Mouse (Mus musculus) MEL (cell line): ENCODE data around the gene Ubap2l. TPM values are rescaled to one million over a fixed set of nuclear protein-coding genes. Genes with fewer than 3 reads are reported as not detected.

ENCODE experiments used
- DNase-seq: peaks from one replicate; pipeline ENCODE4 v3.0.0; 2011; ENCODE audit warnings: low read depth, low spot score
- H3K27ac ChIP-seq: 2 replicates; pipeline ENCODE4 v1.5.1; 2012; ENCODE audit warnings: low read depth, mild to moderate bottlenecking, control low read depth, low read length, moderate library complexity; ENCODE audit not compliant: control insufficient read depth
- H3K27me3 ChIP-seq, 2 experiments: fragments of 150-350 bp in 1 of 2; sonication (generic) in 1 of 2; 2 replicates each; pipeline ENCODE4 v1.6.1; 2012; ENCODE audit warnings: low read length in 2 of 2, mild to moderate bottlenecking in 2 of 2, improper control_type of control experiment in 1 of 2, moderate library complexity in 1 of 2; ENCODE audit not compliant: insufficient read depth in 2 of 2, control insufficient read depth in 1 of 2
- H3K36me3 ChIP-seq, 2 experiments: 2 replicates each; pipeline ENCODE4 v1.6.1; 2012 to 2014; ENCODE audit warnings: low read length in 2 of 2, improper control_type of control experiment in 1 of 2, inconsistent platforms in 1 of 2, mild to moderate bottlenecking in 1 of 2; ENCODE audit not compliant: insufficient read depth in 2 of 2, control insufficient read depth in 1 of 2
- H3K4me1 ChIP-seq, 2 experiments: fragments of 150-350 bp in 1 of 2; sonication (generic) in 1 of 2; 2 replicates each; pipeline ENCODE4 v1.6.1; 2012; ENCODE audit warnings: low read length in 2 of 2, improper control_type of control experiment in 1 of 2, mild to moderate bottlenecking in 1 of 2; ENCODE audit not compliant: insufficient read depth in 2 of 2, control insufficient read depth in 1 of 2
- H3K4me3 ChIP-seq, 2 experiments: fragments of 150-350 bp in 1 of 2; sonication (generic) in 1 of 2; 2 replicates each; pipeline ENCODE4 v1.5.1; 2012; ENCODE audit warnings: low read depth in 2 of 2, low read length in 2 of 2, mild to moderate bottlenecking in 2 of 2, moderate library complexity in 2 of 2, control low read depth in 1 of 2, improper control_type of control experiment in 1 of 2; ENCODE audit not compliant: control insufficient read depth in 1 of 2, insufficient read depth in 1 of 2
- H3K79me2 ChIP-seq: 2 replicates; pipeline ENCODE4 v1.6.1; 2012; ENCODE audit warnings: mild to moderate bottlenecking, low read length, moderate library complexity; ENCODE audit not compliant: control insufficient read depth, poor library complexity, insufficient read depth
- H3K9ac ChIP-seq: 2 replicates; pipeline ENCODE4 v1.6.1; 2012; ENCODE audit warnings: low read depth, mild to moderate bottlenecking, control low read depth, low read length, moderate library complexity; ENCODE audit not compliant: control insufficient read depth, poor library complexity, severe bottlenecking
- H3K9me3 ChIP-seq: fragments of 150-350 bp; sonication (generic); replicated peaks from 2 replicates; pipeline ENCODE4 v1.6.1; 2012; ENCODE audit warnings: mild to moderate bottlenecking, low read length, improper control_type of control experiment, moderate library complexity; ENCODE audit not compliant: insufficient read depth
- CTCF ChIP-seq, 3 experiments: IDR thresholded peaks in 2 of 3; conservative IDR thresholded peaks in 1 of 3; 2 replicates each; pipeline ENCODE4 v1.5.1; 2011 to 2012; ENCODE audit warnings: low read length in 3 of 3, low read depth in 2 of 3, mild to moderate bottlenecking in 2 of 3, improper control_type of control experiment in 1 of 3, inconsistent platforms in 1 of 3, mixed read lengths in 1 of 3, moderate library complexity in 1 of 3; ENCODE audit not compliant: control insufficient read depth in 1 of 3, insufficient read depth in 1 of 3, poor library complexity in 1 of 3, severe bottlenecking in 1 of 3
- EP300 ChIP-seq, 2 experiments: IDR thresholded peaks; 2 replicates each; pipeline ENCODE4 v1.6.1; 2011; ENCODE audit warnings: improper control_type of control experiment in 2 of 2, low read length in 2 of 2, low read depth in 1 of 2, mild to moderate bottlenecking in 1 of 2
- ETS1 ChIP-seq: IDR thresholded peaks from 2 replicates; pipeline ENCODE4 v1.6.1; 2012; ENCODE audit warnings: low read depth, mild to moderate bottlenecking, inconsistent platforms, low read length, improper control_type of control experiment, moderate library complexity
- JUND ChIP-seq: IDR thresholded peaks from 2 replicates; pipeline ENCODE4 v1.6.1; 2011; ENCODE audit warnings: low read depth, mild to moderate bottlenecking, improper control_type of control experiment, low read length
- MEF2A ChIP-seq: IDR thresholded peaks from 2 replicates; pipeline ENCODE4 v1.6.1; 2014; ENCODE audit warnings: low read depth, mild to moderate bottlenecking, inconsistent platforms, low read length, improper control_type of control experiment; ENCODE audit not compliant: poor library complexity, insufficient replicate concordance, severe bottlenecking; ENCODE audit errors: extremely low read depth
- MYC ChIP-seq: IDR thresholded peaks from 2 replicates; pipeline ENCODE4 v1.6.1; 2011; ENCODE audit warnings: low read depth, mild to moderate bottlenecking, low read length, improper control_type of control experiment, moderate library complexity
- SIN3A ChIP-seq: IDR thresholded peaks from 2 replicates; pipeline ENCODE4 v1.6.1; 2012; ENCODE audit warnings: low read length, improper control_type of control experiment, inconsistent platforms
- SMC3 ChIP-seq: IDR thresholded peaks from 2 replicates; pipeline ENCODE4 v1.6.1; 2011; ENCODE audit warnings: low read depth, low read length, improper control_type of control experiment
- polyA plus RNA-seq, 2 experiments: library from polyadenylated mRNA; stranded (reverse) in 1 of 2; unstranded in 1 of 2; fragments of >175 nt in 1 of 2; fragments of >200 nt in 1 of 2; gene quantifications; 2 replicates each; pipeline versions ENCODE4 v1.2.1 to v1.2.4; 2012; ENCODE audit warnings: low replicate concordance in 2 of 2, low read depth in 1 of 2; ENCODE audit not compliant: insufficient read length in 2 of 2, insufficient read depth in 1 of 2, missing spikeins in 1 of 2
- total RNA-seq: library from RNA; depleted of rRNA; stranded (reverse); fragments of 300-350 nt; gene quantifications from 2 replicates; pipeline ENCODE4 v1.2.3, GENCODE M21; 2012

Gene Ubap2l
- total and polyA plus RNA-seq, 3 experiments = 107 to 442 (median 247) TPM

DNA sequence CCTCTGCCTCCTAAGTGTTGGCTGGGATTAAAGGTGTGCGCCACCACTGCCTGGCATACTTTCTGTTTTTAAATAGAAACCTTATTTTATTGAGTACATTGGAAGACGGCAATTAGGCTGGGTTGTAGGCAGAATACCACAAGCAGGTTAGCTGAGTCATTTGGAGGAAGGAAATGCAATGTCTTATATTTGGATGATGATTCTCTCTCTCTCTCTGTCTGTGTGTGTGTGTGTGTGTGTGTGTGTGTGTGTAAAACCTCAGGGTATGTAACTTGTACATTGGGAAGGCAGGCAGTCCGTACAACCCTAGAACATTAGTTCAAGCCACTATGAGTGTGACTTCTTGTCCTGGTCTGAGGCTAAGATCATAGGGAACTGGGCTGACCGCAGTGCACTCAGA, 64.6 kb downstream of the Ubap2l start:
- DNase-seq = peak; percentile 54
- no peaks in the 10 kb centered on the region for H3K36me3 ChIP-seq
- H3K27me3 ChIP-seq = no peaks in the 10 kb centered on the region
- peak in 1 of 2 experiments; percentile 26; a peak in 1 of 4 replicates for TF ChIP-seq EP300 (IDR thresholded peaks at IDR 0.05; ENCODE audit: low read depth in 1 of 2, low read length in 2 of 2)
- 0 out of 2 replicates have a peak, but pooled peaks have one; percentile 8 for TF ChIP-seq ETS1
- no peak for TF ChIP-seq MEF2A
- TF ChIP-seq, all 39 proteins: peak for 2
- Histone ChIP-seq H3K4me1 (peaks cover 0 to 2% of the 10 kb centered on the region in 2 experiments; a peak in 2 of 4 replicates), H3K9me3 (no peaks in the 10 kb centered on the region), H3K9ac (no peak overlapping the region), H3K27ac (no peak overlapping the region), H3K79me2 (no peaks in the 10 kb centered on the region), H3K4me3 (no peak overlapping the region)

GRCm38 (mm10) chr3:89987211-89987610, 65.2 kb downstream of the Ubap2l start:
- DNase-seq = peak; percentile 53
- TF ChIP-seq JUND (no peak), CTCF (IDR thresholded peaks at IDR 0.05 in 2 of 3, conservative IDR thresholded peaks at IDR 0.05 in 1 of 3; ENCODE audit: control insufficient read depth in 1 of 3, insufficient read depth in 1 of 3, low read depth in 2 of 3, low read length in 3 of 3, poor library complexity in 1 of 3, severe bottlenecking in 1 of 3) (peak in 2 of 3 experiments; percentile 39 to 49; a peak in 4 of 6 replicates), SMC3 (peak; percentile 17; the same call in 1 of the 2 replicates)
- H3K9ac ChIP-seq = no peak overlapping the region
- H3K4me1 ChIP-seq = peaks cover 0 to 2% of the 10 kb centered on the region in 2 experiments; a peak in 2 of 4 replicates
- no peak overlapping the region for H3K27ac ChIP-seq
- H3K36me3 ChIP-seq = no peaks in the 10 kb centered on the region
- H3K9me3 ChIP-seq = no peaks in the 10 kb centered on the region
- no peak overlapping the region for H3K4me3 ChIP-seq
- H3K27me3 ChIP-seq = no peaks in the 10 kb centered on the region
- H3K79me2 ChIP-seq = no peaks in the 10 kb centered on the region

DNA sequence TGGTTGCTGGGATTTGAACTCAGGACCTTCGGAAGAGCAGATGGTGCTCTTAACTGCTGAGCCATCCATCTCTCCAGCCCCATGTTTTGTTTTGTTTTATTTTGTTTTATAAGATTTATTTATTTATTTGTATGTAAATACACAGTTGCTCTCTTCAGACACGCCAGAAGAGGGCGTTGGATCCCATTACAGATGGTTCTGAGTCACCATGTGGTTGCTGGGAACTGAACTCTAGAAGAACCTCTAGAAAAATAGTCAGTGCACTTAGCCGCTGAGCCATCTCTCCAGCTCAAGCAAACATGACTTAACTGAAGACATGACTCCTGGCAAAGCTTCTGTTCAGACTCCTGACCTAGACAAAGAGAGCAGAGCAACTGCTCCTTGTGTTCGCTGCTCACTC, 70.0 kb downstream of the Ubap2l start:
- Histone ChIP-seq H3K9ac (no peak overlapping the region), H3K4me1 (no peaks in the 10 kb centered on the region), H3K79me2 (no peaks in the 10 kb centered on the region), H3K36me3 (no peaks in the 10 kb centered on the region), H3K9me3 (no peaks in the 10 kb centered on the region), H3K27me3 (peaks cover 0 to 5% of the 10 kb centered on the region in 2 experiments; a peak in 1 of 4 replicates), H3K4me3 (no peak overlapping the region), H3K27ac (no peak overlapping the region)
- DNase-seq = no peak
- TF ChIP-seq CTCF (IDR thresholded peaks at IDR 0.05 in 2 of 3, conservative IDR thresholded peaks at IDR 0.05 in 1 of 3; ENCODE audit: control insufficient read depth in 1 of 3, insufficient read depth in 1 of 3, low read depth in 2 of 3, low read length in 3 of 3, poor library complexity in 1 of 3, severe bottlenecking in 1 of 3) = peak in 1 of 3 experiments; percentile 25; a peak in 2 of 6 replicates
- 0 out of 2 replicates have a peak, but pooled peaks have one; percentile 31 for TF ChIP-seq MYC
- no peak for TF ChIP-seq SIN3A
- TF ChIP-seq SMC3 = 0 out of 2 replicates have a peak, but pooled peaks have one; percentile 10
- TF ChIP-seq EP300 (IDR thresholded peaks at IDR 0.05; ENCODE audit: low read depth in 1 of 2, low read length in 2 of 2) = no peak
